Mouse (Mus musculus): ENCODE data around the gene Ofcc1.

Ofcc1 gene

DNA sequence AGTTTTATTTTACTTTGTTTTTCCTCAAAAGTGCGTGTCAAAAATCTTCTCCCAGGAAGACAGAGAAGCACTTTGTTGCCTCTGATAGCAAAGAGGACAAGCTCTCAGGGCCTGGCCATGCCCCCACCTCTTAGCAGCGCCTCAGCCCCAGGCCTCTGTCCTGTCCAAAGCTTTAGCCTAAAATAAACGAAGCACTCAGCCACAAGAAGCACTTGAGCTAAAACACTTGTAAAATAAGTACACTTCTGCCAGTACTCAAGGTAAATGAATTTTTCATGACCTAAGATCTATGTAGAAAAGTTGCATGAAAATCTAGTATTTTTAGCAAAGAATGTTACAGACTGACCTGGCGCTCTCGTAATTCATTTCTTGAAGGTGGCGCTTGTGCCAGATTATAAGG, 117.4 kb downstream of the Ofcc1 start:
- no peak for DNase-seq (ENCODE audit: low read depth, low spot score)

GRCm38 (mm10) chr13:40236356-40236755, 124.9 kb downstream of the Ofcc1 start:
- DNase-seq (ENCODE audit: low read depth, low spot score): no peak

DNA sequence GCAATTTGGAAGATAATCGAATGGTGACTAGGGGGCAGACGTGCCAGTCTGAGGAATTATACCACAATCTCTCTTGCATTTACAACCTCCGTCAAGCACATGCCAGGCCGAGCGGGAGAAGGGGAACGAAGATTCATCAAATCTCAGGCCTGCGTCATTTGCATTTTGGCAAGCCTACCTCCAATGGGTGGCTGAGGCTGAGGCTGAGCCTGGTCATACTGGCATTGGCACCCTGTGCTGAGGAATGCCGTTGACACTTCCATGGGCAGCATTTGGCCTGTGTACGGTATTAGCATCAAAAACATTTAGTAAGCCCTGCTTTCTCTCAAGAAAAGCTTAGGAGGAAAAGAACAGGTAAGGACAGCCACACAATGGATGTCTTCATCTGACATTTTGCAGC, 152.9 kb downstream of the Ofcc1 start:
- no peak for DNase-seq (ENCODE audit: low read depth, low spot score)

DNA sequence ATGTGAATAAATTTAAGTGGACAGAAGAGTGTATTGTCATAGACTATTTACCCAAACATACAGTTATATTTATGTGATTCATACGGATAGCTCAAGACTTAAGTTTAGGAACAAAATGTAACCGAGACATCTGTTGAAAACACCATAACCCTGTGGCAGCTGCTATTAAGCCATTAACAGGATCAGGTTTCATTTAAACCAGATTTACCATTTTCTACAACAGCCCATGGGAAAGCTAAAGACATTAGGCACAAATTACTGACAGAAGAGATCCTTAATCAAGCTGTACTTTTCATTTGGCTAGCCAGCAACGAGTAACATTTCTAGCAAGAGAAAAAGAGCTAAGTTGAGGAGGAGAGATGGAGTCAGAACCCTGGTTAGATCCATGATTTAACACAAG, 179.5 kb downstream of the Ofcc1 start:
- peak; percentile 51 for DNase-seq (ENCODE audit: low read depth, low spot score)

DNA sequence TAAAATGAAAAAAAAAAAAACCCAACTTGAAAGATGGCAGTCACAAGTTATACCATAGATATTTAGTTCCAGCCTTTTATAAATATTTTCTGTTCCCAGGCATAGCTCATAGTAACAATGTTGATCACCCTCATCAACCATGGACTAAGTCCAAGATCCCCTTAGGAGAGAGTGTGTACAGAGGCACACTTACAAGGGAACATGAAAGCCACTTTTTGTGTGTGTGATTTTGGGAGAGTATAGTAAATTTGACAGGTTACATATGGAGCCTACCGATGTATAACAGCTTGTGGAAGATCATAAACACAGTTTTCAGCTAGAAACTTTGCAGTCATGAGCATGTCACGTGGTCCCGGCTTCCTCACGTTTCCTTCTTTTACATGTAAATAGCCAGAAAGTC, 189.5 kb downstream of the Ofcc1 start:
- DNase-seq (ENCODE audit: low read depth, low spot score): no peak

GRCm38 (mm10) chr13:40167871-40168270, 193.4 kb downstream of the Ofcc1 start:
- peak; percentile 40 for DNase-seq (ENCODE audit: low read depth, low spot score)

DNA sequence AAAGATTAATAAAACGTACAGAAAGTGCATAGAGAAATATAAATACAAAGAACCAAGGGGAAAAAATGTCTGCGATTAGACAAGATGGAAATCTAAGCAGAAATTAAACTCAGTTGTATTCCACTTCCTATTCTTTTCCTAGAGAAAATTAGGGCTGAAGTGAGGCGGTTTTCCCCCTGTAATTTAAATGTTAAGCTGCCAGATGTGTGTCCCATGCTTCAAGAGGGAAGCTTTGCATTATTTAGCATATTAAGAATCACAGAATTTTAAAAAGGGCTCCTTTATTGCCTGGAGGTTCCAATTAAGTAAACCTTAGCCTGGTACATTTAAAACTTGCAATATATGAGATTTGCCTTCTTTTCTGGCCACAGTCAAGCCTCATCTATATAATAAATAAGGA, 205.8 kb downstream of the Ofcc1 start:
- DNase-seq (ENCODE audit: low read depth, low spot score): no peak

DNA sequence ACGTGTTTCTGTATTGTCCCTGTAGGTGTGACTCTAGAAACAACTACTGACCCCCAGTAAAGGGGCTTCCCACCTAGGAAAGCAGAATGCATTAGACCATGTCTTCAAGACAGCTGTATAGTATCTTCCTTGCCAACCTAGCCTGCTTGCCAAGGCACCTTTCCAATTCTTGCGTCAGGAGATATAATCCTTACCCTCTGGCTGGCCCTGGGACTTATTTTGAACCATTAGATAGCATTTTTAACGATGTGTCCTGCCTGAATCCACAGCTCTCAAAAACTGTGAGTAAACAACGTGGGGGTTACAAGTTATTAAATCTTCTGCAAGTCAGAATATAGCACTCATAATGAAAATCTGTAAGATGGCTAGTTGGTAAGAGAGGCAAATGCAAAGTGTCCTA, 221.3 kb downstream of the Ofcc1 start:
- no peak for DNase-seq (ENCODE audit: low read depth, low spot score)

GRCm38 (mm10) chr13:40136096-40136495, 225.2 kb downstream of the Ofcc1 start:
- no peak for DNase-seq (ENCODE audit: low read depth, low spot score)

- DNase-seq (ENCODE audit: low read depth, low spot score): peak; percentile 64
These were observed 225.6 kb downstream of the Ofcc1 start for GRCm38 (mm10) chr13:40135670-40136069.

DNA sequence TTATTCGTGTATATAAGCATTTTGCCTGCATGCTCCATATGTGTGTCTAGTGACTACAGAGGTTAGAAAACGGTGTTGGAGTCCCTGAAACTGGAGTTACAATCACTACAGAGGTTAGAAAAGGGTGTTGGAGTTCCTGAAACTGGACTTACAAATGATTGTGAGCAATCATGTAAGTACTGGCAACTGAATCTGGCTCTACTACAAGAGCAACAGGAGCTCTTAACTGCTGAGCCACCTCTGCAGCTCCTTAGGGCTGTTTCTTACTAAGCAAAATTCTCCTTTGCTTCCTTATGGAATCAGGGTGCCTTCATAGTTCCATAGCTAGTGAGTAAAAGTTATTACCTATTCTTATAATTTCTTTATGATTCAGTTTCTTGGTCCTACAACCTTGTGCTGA, 237.4 kb downstream of the Ofcc1 start:
- DNase-seq (ENCODE audit: low read depth, low spot score): no peak

DNA sequence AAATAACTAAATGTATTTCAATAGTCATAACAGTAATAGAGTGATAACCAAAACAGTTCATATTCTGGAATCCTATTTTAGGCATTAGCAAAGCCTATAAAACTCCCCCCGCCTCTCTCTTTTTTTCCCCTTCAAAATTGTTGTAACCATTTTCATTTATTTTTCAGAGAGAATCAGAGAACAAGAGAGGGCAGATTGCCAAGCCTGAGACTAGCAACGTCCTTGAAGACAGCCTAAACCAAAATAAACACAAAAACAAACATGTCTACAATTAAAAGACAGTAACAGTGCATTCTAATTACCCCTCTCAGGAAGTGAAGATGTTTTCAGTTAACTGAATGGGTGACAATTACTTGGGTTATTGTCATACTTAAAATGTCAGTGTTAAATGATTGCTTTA, 248.9 kb downstream of the Ofcc1 start:
- no peak for DNase-seq (ENCODE audit: low read depth, low spot score)

- DNase-seq (ENCODE audit: low read depth, low spot score): no peak
These were observed 285.0 kb downstream of the Ofcc1 start for GRCm38 (mm10) chr13:40076236-40076635.

GRCm38 (mm10) chr13:40074850-40075416, 286.3 kb downstream of the Ofcc1 start:
- no peak for DNase-seq (ENCODE audit: low read depth, low spot score)

GRCm38 (mm10) chr13:40070004-40070403, 291.2 kb downstream of the Ofcc1 start:
- DNase-seq (ENCODE audit: low read depth, low spot score): no peak

DNA sequence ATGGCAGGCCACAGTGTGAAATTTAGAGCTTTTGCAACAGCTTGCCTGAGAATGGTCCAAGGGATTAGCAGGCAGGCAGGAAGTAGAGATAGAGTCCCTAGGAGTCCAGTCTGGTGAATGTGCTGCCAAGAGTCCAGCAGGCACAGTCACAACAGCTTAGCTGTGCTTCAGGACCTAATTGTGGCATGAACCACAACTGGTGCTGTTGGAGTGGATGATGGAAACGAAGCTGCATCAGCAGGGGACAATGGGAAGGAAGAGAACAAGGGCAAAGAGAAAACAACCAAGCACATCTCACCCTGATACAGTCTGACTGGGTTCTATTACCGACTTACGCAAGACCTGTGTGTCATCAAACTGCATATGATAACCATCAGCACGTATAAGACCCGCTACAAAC, 300.0 kb downstream of the Ofcc1 start:
- no peak for DNase-seq (ENCODE audit: low read depth, low spot score)

- DNase-seq (ENCODE audit: low read depth, low spot score): no peak
These were observed 323.4 kb downstream of the Ofcc1 start for GRCm38 (mm10) chr13:40037881-40038280.

GRCm38 (mm10) chr13:40036981-40037765, 324.1 kb downstream of the Ofcc1 start:
- DNase-seq (ENCODE audit: low read depth, low spot score): no peak

- DNase-seq (ENCODE audit: low read depth, low spot score): no peak
These were observed 331.8 kb downstream of the Ofcc1 start for GRCm38 (mm10) chr13:40029426-40029825.

GRCm38 (mm10) chr13:40028827-40029226, 332.4 kb downstream of the Ofcc1 start:
- DNase-seq (ENCODE audit: low read depth, low spot score): no peak

DNA sequence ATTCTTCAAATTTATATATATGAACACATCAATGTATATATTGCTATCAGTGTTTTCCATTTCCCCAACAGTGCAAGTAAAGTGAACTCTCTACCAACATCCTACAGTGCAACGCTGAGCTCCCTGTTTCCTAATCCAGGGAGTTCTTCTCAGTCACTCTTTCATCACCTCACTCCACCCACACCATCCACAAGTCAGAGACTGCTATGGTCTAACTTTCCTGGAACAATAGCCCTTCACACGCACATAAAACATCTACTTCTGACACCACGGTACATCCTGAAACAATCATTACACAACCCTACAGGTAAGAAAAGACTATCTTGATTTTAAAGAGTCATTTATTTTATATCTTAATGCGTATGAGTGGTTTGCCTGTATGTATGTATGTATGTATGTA, 335.4 kb downstream of the Ofcc1 start:
- no peak for DNase-seq (ENCODE audit: low read depth, low spot score)

GRCm38 (mm10) chr13:40023201-40023777, 338.0 kb downstream of the Ofcc1 start:
- no peak for DNase-seq (ENCODE audit: low read depth, low spot score)

DNA sequence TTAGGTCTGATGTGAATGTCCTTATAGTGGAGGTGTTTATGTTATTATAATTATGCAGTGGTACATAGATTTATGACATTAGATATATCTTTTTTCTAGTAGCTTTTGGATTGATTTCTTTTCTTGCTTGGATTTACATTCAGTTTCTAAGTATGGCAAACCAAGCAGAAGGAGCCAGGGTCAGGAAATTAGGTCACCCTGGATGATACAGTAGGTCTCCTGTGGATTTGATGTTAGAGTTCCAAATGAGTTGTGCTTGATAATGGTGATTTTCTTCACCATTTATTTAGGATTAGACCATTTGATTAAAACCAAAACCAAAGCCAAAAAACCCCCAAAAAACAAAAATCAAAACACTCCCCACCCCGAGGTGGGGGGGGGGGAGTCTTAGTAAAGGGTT, 338.6 kb downstream of the Ofcc1 start:
- DNase-seq (ENCODE audit: low read depth, low spot score): no peak

Measured in forelimb bud, embryonic 11.5 days (tissue).